Mouse (Mus musculus): ENCODE measurements around the gene Slc12a8. TPM values are rescaled to one million over a fixed set of nuclear protein-coding genes. Genes with fewer than 3 reads are reported as not detected.

Gene Slc12a8
- total RNA-seq, 4 experiments from 2014 or later = 0.34 to 0.72 (median 0.47) TPM

- peak; percentile 78 for DNase-seq (ENCODE audit: low spot score)
These were observed 179.9 kb downstream of the Slc12a8 start for GRCm38 (mm10) chr16:33696811-33697575.

GRCm38 (mm10) chr16:33697576-33698276, 180.6 kb downstream of the Slc12a8 start:
- no peak for DNase-seq (ENCODE audit: low spot score)

GRCm38 (mm10) chr16:33698277-33698790, 181.2 kb downstream of the Slc12a8 start:
- DNase-seq (ENCODE audit: low spot score) = no peak

GRCm38 (mm10) chr16:33700584-33700983, 183.5 kb downstream of the Slc12a8 start:
- no peak for DNase-seq (ENCODE audit: low spot score)

GRCm38 (mm10) chr16:33701872-33702271, 184.7 kb downstream of the Slc12a8 start:
- no peak for DNase-seq (ENCODE audit: low spot score)

GRCm38 (mm10) chr16:33704289-33704688, 187.2 kb downstream of the Slc12a8 start:
- DNase-seq (ENCODE audit: low spot score) = no peak

GRCm38 (mm10) chr16:33705258-33705657, 188.1 kb downstream of the Slc12a8 start:
- peak; percentile 78 for DNase-seq (ENCODE audit: low spot score)

- DNase-seq (ENCODE audit: low spot score) = no peak
These were observed 189.2 kb downstream of the Slc12a8 start for GRCm38 (mm10) chr16:33706111-33706890.

- DNase-seq (ENCODE audit: low spot score) = no peak
These were observed 190.9 kb downstream of the Slc12a8 start for GRCm38 (mm10) chr16:33708031-33708430.

GRCm38 (mm10) chr16:33708585-33709397, 191.7 kb downstream of the Slc12a8 start:
- no peak for DNase-seq (ENCODE audit: low spot score)

Other genes with a start within 250 kb of the Slc12a8 start
- 10 to 100 TPM; 37.2 to 41.2 (median 38.7) TPM for gene Zfp148, start 136.5 kb upstream of the Slc12a8 start, total RNA-seq (2022)
- 100 to 1,000 TPM; 122 to 159 (median 140) TPM for gene Heg1, start 167.0 kb downstream of the Slc12a8 start, total RNA-seq (2022)

Data from heart, adult 8-10 months (tissue).